Mouse (Mus musculus) gastrocnemius, postnatal 25 days (tissue): ENCODE measurements around the gene Zfp831. TPM values are rescaled to one million over a fixed set of nuclear protein-coding genes. Genes with fewer than 3 reads are reported as not detected.

ENCODE experiments used
- DNase-seq: peaks from one replicate; pipeline ENCODE4 v3.0.0; 2022
- total RNA-seq, 2 experiments: library from RNA; stranded (reverse); gene quantifications; 1 replicate in 1 of 2; 2 replicates in 1 of 2; pipeline ENCODE4 v1.2.3; 2021

Zfp831 gene
- total RNA-seq, 2 experiments from 2014 or later, result 0.03 TPM; not detected in 1

- no peak for DNase-seq
Observed at GRCm38 (mm10) chr2:174652864-174653263, 9.5 kb downstream of the Zfp831 start.

- no peak for DNase-seq
Observed at GRCm38 (mm10) chr2:174655341-174655740, 12.0 kb downstream of the Zfp831 start.

- no peak for DNase-seq
Observed at GRCm38 (mm10) chr2:174658229-174658844, 15.0 kb downstream of the Zfp831 start.

DNA sequence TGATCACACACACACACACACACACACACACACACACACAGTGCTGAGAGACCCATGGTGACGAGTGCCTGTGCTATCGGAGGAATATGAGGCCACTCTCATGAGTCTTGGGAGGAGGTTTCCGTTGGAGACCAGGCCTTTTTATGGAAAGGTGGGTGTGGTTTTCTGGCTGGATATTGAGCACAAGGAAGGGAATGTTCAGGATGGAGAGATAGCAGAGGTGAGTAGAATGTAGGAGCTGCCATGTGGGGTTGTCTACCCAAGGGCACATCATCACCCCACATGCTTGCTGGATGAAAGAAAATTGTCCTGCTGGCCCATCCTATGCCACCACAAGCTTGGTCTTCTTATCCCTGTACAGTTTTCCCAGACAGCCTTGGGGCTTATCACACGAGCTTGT is 16.5 kb downstream of the Zfp831 start:
- no peak for DNase-seq

DNA sequence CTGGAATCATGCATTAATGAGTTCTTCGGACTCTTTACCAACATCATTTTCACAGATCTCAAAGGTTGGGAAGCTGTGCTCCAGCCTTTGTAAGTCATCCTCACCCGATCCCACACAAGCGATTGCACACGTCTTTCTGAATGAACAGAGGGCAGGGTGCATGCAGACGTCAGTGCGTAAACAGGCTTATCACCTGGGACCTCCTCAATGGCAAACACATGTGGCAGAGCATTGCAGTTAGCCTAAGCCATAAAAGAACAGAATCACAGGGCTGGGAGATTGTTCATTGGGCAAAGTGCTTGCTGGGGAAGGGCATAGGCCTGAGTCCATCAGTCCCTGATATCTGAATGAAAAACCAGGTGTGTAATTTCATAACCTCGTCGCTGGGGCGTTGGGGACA is 17.0 kb downstream of the Zfp831 start:
- DNase-seq, result no peak

- no peak for DNase-seq
Observed at GRCm38 (mm10) chr2:174661436-174662171, 18.3 kb downstream of the Zfp831 start.

DNA sequence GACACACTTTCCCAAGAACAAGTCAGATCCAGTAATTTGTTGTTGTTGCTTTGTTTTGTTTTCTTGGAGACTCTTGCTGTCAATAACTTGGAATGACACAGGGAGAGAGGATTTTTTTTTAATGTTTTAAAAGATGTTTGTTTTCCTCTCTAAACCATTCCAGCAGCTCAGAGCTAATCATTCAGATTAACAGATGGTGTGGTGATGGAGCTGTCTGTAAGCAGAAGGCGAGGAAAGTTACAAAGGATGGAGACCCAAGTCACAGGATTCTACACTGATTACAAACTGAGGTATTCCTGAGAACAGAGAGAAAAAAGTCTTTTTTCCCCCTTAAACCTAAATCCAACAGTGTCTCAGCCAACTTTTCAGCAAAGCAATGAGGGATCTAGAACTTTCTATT is 19.3 kb downstream of the Zfp831 start:
- DNase-seq, result no peak

- no peak for DNase-seq
Observed at GRCm38 (mm10) chr2:174665404-174665803, 22.1 kb downstream of the Zfp831 start.

GRCm38 (mm10) chr2:174668806-174669205 is 25.5 kb downstream of the Zfp831 start:
- no peak for DNase-seq

DNA sequence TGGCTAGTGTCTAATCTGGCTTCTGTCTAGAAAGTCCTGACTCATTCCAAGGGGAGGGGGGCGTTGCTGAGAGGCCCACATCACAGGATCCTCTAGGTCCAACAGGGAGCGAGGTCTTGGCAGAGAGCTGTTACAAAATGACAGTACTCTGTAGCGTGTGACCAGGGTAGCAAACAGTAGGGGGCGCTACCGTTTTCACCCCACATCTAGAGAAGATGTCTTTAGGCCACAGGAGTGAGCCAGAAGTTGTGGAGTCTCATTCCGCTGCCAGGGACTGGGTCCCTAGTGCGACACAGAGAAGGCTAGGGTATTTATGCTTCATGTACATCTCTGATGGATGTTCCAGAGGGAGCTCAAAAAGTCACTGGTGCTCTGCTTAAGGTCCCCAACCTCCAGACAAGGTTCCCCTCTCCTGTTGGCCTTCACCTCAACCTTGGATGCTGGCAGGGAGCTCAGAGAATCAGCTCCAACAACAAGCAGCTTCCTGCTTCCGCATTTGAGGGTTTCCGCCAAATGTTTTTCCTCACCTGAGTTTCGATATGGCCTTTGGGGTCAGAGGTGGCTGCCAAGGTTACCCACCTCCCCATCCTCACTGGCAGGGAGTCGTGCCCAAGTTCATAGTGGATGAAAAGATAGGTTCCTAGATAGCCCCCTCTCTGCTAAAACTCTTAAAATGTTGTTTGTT is 29.3 kb downstream of the Zfp831 start:
- DNase-seq, result no peak

- peak; percentile 69 for DNase-seq
Observed at GRCm38 (mm10) chr2:174673592-174674286, 30.4 kb downstream of the Zfp831 start.

GRCm38 (mm10) chr2:174674287-174675045 is 31.1 kb downstream of the Zfp831 start:
- DNase-seq, result no peak

DNA sequence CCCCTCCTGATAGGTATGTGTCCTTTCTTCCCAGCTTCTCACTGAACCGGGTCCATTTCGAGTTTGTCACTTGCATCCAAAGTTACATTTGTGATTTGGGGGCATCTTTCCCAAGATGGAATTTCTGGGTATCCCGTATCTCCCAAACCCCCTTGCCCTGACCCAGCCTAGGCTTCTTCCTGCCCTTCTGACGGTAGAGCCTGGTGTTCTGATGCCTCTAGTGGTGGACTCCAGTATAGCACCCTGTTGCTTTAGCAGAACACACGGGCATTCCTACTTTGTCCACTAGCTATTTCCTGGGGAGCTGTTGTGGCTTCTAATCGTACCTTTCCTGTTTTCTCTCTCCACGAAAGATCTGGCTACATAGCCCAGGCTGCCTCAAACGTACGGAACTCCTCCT is 32.3 kb downstream of the Zfp831 start:
- peak; percentile 37 for DNase-seq

- no peak for DNase-seq
Observed at GRCm38 (mm10) chr2:174701351-174701750, 58.0 kb downstream of the Zfp831 start.

GRCm38 (mm10) chr2:174707101-174707500 is 63.8 kb downstream of the Zfp831 start:
- DNase-seq, result no peak

DNA sequence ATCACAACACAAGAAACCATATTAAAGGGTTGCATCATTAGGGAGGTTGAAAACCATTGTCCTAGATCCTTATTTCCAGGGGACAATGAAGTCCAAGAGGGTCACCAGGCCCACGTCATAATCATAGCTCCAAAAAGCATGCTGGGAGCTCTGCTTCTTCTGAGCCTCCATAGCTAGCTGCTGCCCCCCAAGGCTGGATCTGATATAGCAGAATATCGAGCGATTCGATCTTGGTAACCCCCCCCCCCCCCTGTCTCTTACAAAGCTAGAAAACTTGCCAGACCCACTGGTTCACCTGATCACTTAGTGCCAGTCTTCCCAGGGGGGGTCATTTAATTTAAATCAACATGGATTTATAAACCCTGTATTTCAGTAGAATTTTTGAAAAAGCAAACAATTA is 65.3 kb downstream of the Zfp831 start:
- DNase-seq, result no peak

GRCm38 (mm10) chr2:174710185-174710584 is 66.9 kb downstream of the Zfp831 start:
- DNase-seq, result no peak

DNA sequence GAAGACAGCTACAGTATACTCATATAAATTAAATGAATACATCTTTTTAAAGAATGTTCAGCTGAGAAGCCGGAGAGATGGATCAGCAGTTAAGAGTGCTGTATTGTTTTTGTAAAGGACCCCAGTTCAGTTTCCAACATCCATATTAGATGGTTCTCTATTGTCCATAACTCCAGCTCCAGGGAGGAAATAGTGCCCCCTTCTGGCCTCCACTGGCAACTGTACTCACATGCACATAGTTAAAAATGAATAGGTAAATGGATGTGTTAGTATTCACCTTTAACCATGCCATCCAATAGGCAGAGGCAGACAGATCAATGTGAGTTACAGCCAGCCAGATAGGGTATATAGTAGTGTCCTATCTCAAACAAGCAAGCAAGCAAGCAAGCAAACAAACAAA is 68.7 kb downstream of the Zfp831 start:
- no peak for DNase-seq

GRCm38 (mm10) chr2:174715938-174716337 is 72.6 kb downstream of the Zfp831 start:
- DNase-seq, result no peak

DNA sequence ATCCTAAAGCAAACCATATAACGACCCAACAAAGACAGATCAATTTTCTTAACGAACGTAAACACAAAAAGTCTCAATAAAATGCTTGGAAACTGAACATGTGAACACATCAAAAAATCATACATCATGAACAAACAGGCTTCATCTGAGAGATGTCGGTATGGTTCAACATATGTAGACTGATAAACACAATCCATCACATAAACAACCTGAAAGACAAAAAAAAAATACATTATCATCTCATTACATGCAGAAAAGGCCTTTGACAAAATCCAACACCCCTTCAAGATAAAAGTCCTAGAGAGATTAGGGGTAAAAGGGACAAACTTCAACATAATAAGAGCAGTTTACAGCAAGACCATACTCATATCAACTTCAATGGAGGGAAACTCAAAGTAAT is 74.5 kb downstream of the Zfp831 start:
- no peak for DNase-seq

DNA sequence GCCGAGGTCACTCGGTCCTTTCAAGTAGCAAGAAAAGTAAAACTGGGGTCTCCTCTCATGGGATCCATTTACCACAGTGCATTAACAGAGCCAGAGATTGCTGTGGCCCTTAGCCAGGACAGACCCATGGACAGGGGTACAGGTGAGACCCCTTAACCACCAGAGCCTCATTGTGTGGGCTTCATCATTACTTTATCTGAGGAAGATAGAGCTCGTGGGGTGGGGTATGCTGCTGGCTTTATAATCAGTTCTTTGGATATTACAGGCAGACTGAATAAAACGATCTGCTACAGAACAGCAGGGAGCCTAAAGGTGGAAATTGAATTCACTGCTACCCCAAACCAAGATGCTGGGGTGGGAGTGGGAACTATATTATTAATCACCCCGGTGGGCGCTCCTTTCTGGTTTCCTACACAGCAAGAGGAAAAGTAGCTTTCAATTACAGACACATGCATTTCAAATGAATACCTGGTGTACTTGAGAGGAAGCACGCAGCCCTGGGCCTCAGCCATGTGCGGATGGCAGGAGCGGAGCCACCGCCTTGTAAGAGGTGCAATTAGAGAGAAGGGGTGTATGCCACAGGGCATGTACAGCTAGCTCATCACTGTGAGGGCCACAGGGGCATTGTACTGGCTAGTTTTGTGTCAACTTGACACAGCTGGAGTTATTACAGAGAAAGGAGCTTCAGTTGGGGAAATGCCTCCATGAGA is 83.9 kb downstream of the Zfp831 start:
- no peak for DNase-seq
